Mouse (Mus musculus): ENCODE data around the gene Nup93. TPM values are rescaled to one million over a fixed set of nuclear protein-coding genes. Genes with fewer than 3 reads are reported as not detected.
A peak's percentile ranks its signal among the peaks of the same experiment; 100 is the strongest.

Nup93 gene
- total RNA-seq, 2 experiments from 2014 or later, result 62.9 to 66.3 TPM

DNA sequence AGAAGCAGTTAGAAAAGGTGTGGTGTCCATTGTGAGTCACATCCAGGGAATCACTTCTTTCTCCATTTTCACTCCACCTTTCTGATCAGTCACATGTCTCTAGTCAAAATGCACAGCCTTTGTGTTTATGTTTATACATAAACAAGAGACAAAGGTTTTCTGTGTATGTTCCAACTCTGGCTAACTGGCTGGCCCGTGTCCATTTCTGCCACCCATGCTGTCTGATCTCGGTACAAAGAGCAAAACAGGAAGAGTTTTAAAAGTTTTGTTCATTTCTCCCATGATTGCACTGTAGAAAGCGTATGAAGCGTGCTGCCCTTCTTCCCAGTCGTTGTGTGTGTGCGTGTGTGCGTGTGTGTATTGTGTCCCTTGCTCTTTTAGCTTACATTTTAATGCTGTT lies 69.8 kb downstream of the Nup93 start:
- Histone ChIP-seq H3K4me3 (no peak overlapping the region), H3K27ac (no peak overlapping the region)
- no peak for TF ChIP-seq CTCF (conservative IDR thresholded peaks at IDR 0.05)
- DNase-seq (ENCODE audit: low spot score in 2 of 2), result no peak

DNA sequence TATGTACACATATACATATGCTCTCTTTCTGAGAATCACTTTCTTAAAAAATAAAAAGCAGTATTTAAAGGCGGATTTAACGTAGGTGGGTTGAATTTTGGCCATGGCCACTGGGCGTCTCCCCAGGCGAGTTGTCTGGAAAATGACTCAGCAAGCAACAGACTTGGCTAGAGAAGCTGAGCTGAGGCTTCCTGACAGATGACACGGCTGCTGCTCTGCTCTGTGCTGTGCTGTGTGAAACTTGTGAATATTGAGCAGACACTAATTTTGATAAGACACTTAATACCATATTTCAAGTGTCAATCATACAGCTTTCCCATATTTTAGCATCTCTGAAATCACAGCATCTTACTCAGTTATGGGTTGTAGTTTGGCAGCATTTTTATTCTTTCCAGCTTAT lies 76.2 kb downstream of the Nup93 start:
- TF ChIP-seq CTCF (conservative IDR thresholded peaks at IDR 0.05), result no peak
- Histone ChIP-seq H3K4me3 (no peak overlapping the region), H3K27ac (peak overlapping the region; percentile 58)
- peak in 1 of 2 experiments; percentile 39 for DNase-seq (ENCODE audit: low spot score in 2 of 2)

GRCm38 (mm10) chr8:94292072-94292471 lies 77.7 kb downstream of the Nup93 start:
- Histone ChIP-seq H3K27ac (no peak overlapping the region), H3K4me3 (no peak overlapping the region)
- peak in 1 of 2 experiments; percentile 23 for DNase-seq (ENCODE audit: low spot score in 2 of 2)
- TF ChIP-seq CTCF (conservative IDR thresholded peaks at IDR 0.05), result no peak

- Histone ChIP-seq H3K4me3 (no peak overlapping the region), H3K27ac (no peak overlapping the region)
- no peak for TF ChIP-seq CTCF (conservative IDR thresholded peaks at IDR 0.05)
- no peak for DNase-seq (ENCODE audit: low spot score in 2 of 2)
Measured at GRCm38 (mm10) chr8:94292626-94293025, 78.3 kb downstream of the Nup93 start.

DNA sequence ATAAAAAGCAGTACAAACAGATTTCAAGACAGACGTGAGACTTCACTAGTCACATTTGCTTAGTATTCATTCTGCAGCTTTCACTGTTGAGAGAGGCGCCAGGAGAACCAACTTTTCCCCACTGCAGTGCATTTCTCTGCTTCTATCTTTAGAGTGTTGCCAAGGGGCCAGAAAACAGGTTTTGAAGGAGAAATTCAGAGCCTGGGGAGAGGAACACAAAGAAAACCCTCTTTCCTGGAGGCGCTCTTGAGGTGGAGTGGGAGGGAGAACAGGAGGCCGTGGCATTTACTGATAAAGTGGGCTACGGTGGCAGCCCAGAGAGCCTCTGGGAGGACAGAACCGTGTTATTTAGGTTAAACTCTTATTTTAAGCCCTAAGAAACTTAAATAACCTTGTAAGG lies 81.3 kb downstream of the Nup93 start:
- peak overlapping the region; percentile 21; the same call in 1 of the 2 replicates for H3K27ac ChIP-seq
- peak in 1 of 2 experiments; percentile 19 for DNase-seq (ENCODE audit: low spot score in 2 of 2)
- no peak overlapping the region for H3K4me3 ChIP-seq
- no peak for TF ChIP-seq CTCF (conservative IDR thresholded peaks at IDR 0.05)

DNA sequence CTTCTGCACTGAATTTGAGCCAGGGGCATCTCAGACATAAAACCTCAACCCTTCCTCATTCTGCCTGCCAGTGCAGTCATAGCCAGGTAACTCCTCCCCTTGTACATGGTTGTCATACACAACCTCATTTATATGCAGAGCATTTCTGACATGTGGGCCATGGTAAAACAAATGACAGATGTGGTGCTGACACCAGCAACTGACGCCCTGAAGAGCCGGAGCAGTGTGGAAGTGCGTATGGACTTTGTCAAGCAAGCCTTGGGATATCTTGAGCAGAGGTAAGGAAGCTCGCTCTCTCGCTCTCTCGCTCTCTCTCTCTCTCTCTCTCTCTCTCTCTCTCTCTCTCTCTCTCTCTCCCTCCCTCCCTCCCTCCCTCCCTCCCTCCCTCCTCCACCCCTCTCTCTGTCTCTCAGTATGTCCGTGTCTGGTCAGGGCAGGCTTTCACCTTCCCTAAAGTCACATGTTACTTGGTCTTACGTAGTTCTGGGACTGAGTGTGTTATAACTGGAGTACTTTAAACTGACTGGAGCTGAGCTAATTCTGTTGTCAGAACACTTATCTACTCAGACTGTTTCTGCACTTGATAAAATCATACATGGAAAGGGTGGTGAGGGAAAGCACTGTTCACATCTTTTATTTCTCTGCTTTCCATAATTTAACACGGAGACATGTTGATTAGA lies 82.1 kb downstream of the Nup93 start:
- no peak for TF ChIP-seq CTCF (conservative IDR thresholded peaks at IDR 0.05)
- H3K4me3 ChIP-seq, result no peak overlapping the region
- no peak for DNase-seq (ENCODE audit: low spot score in 2 of 2)
- peak overlapping the region; percentile 21; the same call in 1 of the 2 replicates for H3K27ac ChIP-seq

GRCm38 (mm10) chr8:94297101-94297500 lies 82.7 kb downstream of the Nup93 start:
- H3K4me3 ChIP-seq, result no peak overlapping the region
- no peak for TF ChIP-seq CTCF (conservative IDR thresholded peaks at IDR 0.05)
- DNase-seq (ENCODE audit: low spot score in 2 of 2), result no peak
- no peak overlapping the region for H3K27ac ChIP-seq

- no peak for TF ChIP-seq CTCF (conservative IDR thresholded peaks at IDR 0.05)
- no peak overlapping the region for H3K27ac ChIP-seq
- DNase-seq (ENCODE audit: low spot score in 2 of 2), result no peak
- H3K4me3 ChIP-seq, result no peak overlapping the region
Measured at GRCm38 (mm10) chr8:94300809-94301208, 86.4 kb downstream of the Nup93 start.

GRCm38 (mm10) chr8:94304412-94304811 lies 90.0 kb downstream of the Nup93 start:
- no peak for TF ChIP-seq CTCF (conservative IDR thresholded peaks at IDR 0.05)
- Histone ChIP-seq H3K4me3 (no peak overlapping the region), H3K27ac (no peak overlapping the region)
- no peak for DNase-seq (ENCODE audit: low spot score in 2 of 2)

GRCm38 (mm10) chr8:94306989-94307513 lies 92.7 kb downstream of the Nup93 start:
- no peak overlapping the region for H3K4me3 ChIP-seq
- no peak for TF ChIP-seq CTCF (conservative IDR thresholded peaks at IDR 0.05)
- no peak overlapping the region for H3K27ac ChIP-seq
- DNase-seq (ENCODE audit: low spot score in 2 of 2), result no peak

DNA sequence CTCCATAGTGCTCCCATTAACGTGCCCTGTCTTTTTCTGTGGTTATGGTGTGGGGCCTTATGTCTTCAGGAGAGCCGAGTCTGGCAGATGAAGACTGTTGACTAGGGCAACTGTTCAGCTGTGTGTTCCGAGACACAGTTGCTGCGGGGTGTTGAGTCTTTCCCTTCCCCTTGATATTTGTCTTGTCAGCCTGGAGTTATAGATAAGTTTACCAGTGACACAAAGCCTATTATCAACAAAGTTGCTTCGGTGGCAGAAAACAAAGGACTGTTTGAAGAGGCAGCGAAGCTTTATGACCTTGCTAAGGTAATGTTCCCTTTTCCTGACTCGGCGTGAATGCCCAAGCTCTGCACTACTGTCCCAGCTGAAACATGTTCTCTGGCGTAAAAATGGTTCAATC lies 93.3 kb downstream of the Nup93 start:
- no peak for TF ChIP-seq CTCF (conservative IDR thresholded peaks at IDR 0.05)
- Histone ChIP-seq H3K27ac (no peak overlapping the region), H3K4me3 (no peak overlapping the region)
- no peak for DNase-seq (ENCODE audit: low spot score in 2 of 2)

DNA sequence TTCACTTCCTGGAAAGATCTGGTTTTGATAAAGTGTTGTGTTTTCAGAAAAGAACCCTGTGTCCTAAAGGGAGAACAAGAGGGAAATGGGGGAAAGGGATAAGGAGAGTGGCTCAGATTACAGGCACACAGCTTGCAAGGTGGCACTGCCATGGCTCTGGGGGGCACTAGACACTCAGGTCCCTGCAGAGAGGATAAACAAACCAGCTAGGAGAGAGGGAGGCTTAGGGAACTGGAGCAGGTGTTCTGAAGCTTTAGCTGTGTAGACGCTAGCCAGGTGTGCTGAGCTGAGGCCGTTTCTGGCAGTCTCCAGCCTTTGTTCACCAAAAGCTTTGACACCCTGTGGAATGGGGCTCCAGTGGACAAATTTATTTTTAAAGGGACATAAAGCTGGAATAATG lies 99.7 kb downstream of the Nup93 start:
- TF ChIP-seq CTCF (conservative IDR thresholded peaks at IDR 0.05), result no peak
- DNase-seq (ENCODE audit: low spot score in 2 of 2), result no peak
- no peak overlapping the region for H3K27ac ChIP-seq

DNA sequence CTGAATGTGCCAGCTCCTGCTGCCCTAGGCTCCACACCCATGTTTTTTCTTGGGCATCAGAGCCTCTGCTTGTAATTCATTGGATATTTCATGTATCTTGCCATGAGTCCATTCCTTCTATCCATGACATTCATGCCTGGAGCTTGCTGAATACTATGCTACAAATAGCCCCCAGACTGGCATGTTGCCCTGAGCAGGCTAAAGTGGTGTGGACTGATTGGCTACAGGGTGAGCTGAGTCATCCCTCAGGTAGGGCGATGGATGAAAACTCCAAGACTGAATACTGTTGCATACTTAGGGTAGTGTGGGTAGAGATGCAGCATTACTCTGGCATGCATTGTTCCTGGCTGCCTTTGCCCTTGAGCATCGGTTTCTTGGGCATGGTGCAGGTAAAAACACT lies 102.9 kb downstream of the Nup93 start:
- no peak for DNase-seq (ENCODE audit: low spot score in 2 of 2)
- TF ChIP-seq CTCF (conservative IDR thresholded peaks at IDR 0.05), result no peak
- no peak overlapping the region for H3K4me3 ChIP-seq
- H3K27ac ChIP-seq, result no peak overlapping the region

More for the DNA sequence above, 99.7 kb downstream of the Nup93 start:
- H3K4me3 ChIP-seq, result no peak overlapping the region

GRCm38 (mm10) chr8:94317691-94318090 lies 103.3 kb downstream of the Nup93 start:
- H3K27ac ChIP-seq, result no peak overlapping the region
- DNase-seq (ENCODE audit: low spot score in 2 of 2), result no peak
- no peak overlapping the region for H3K4me3 ChIP-seq
- TF ChIP-seq CTCF (conservative IDR thresholded peaks at IDR 0.05), result no peak
